Mouse (Mus musculus) thymus, adult 2 months (tissue): Measurements from ENCODE around the gene Haus5. TPM values are rescaled to one million over a fixed set of nuclear protein-coding genes. Genes with fewer than 3 reads are reported as not detected.

ENCODE experiments used
- DNase-seq: peaks from one replicate; pipeline ENCODE4 v3.0.0; 2021
- H3K27ac ChIP-seq: fragments of 200-500 bp; 2 replicates; pipeline ENCODE4 v1.5.1; 2012; ENCODE audit warnings: low read length, control low read depth; ENCODE audit not compliant: control insufficient read depth, insufficient read depth
- H3K27me3 ChIP-seq: fragments of 200-500 bp; 2 replicates; pipeline ENCODE4 v1.6.1; 2012; ENCODE audit warnings: mild to moderate bottlenecking, low read length, moderate library complexity, mixed read lengths; ENCODE audit not compliant: control insufficient read depth, insufficient read depth
- H3K36me3 ChIP-seq: fragments of 200-500 bp; 2 replicates; pipeline ENCODE4 v1.6.1; 2012; ENCODE audit warnings: mild to moderate bottlenecking, low read length, moderate library complexity; ENCODE audit not compliant: control insufficient read depth, insufficient read depth
- H3K4me1 ChIP-seq: fragments of 200-500 bp; replicated peaks from 2 replicates; pipeline ENCODE4 v1.6.1; 2012; ENCODE audit warnings: low read length; ENCODE audit not compliant: control insufficient read depth, insufficient read depth
- H3K4me3 ChIP-seq: fragments of 200-500 bp; 2 replicates; pipeline ENCODE4 v1.5.1; 2012; ENCODE audit warnings: mild to moderate bottlenecking, low read length, control low read depth, moderate library complexity; ENCODE audit not compliant: control insufficient read depth, insufficient read depth
- CTCF ChIP-seq: fragments of 200-500 bp; IDR thresholded peaks from 2 replicates; pipeline ENCODE4 v1.5.1; 2012; ENCODE audit warnings: mild to moderate bottlenecking, control low read depth, low read length, moderate library complexity, borderline replicate concordance; ENCODE audit not compliant: control insufficient read depth, poor library complexity, insufficient read depth; ENCODE audit errors: extremely low read depth
- POLR2A ChIP-seq: fragments of 200-500 bp; IDR thresholded peaks from 2 replicates; pipeline ENCODE4 v1.6.1; 2012; ENCODE audit warnings: mild to moderate bottlenecking, low read length, control low read depth, moderate library complexity; ENCODE audit not compliant: control insufficient read depth, poor library complexity, insufficient read depth; ENCODE audit errors: extremely low read depth
- WGBS: fragments of 180-500 bp; shearing (Covaris S2); methylation state at CpG from one replicate; pipeline ENCODE4 v1.1.7; 2018; 5-methylcytosine and 5-hydroxymethylcytosine counted together
- polyA plus RNA-seq: library from polyadenylated mRNA; depleted of rRNA; stranded (reverse); fragments of >200 nt; gene quantifications from 2 replicates; pipeline ENCODE4 v1.2.3, GENCODE M21; 2012

Gene Haus5
- polyA plus RNA-seq, 1 experiment = 41.2 TPM

GRCm38 (mm10) chr7:30614454-30614853 is 50.3 kb downstream of the Haus5 start:
- WGBS = 58% methylated on average over 2 of the region's 2 CpGs
- TF ChIP-seq CTCF = no peak
- TF ChIP-seq POLR2A = no peak
- no peaks in the 10 kb centered on the region for H3K27me3 ChIP-seq
- H3K4me1 ChIP-seq = no peaks in the 10 kb centered on the region
- no peak for DNase-seq
- no peak overlapping the region for H3K27ac ChIP-seq
- H3K4me3 ChIP-seq = no peak overlapping the region
- peaks cover 15% of the 10 kb centered on the region for H3K36me3 ChIP-seq

GRCm38 (mm10) chr7:30613529-30614112 is 51.2 kb downstream of the Haus5 start:
- DNase-seq = peak; percentile 60
- Histone ChIP-seq H3K36me3 (peaks cover 8% of the 10 kb centered on the region), H3K27ac (no peak overlapping the region), H3K4me3 (no peak overlapping the region), H3K27me3 (no peaks in the 10 kb centered on the region), H3K4me1 (no peaks in the 10 kb centered on the region)
- 21% methylated on average over 14 of the region's 14 CpGs for WGBS
- TF ChIP-seq POLR2A (no peak), CTCF (peak; percentile 72; the same call in 1 of the 2 replicates)

GRCm38 (mm10) chr7:30612654-30613402 is 52.0 kb downstream of the Haus5 start, which contains the start of gene Upk1a:
Gene Upk1a, minus strand, starts transcription at chr7:30612847.
- 69% methylated on average over 8 of the region's 8 CpGs for WGBS
- no peak within 1 kb of the TSS for H3K4me3 ChIP-seq
- DNase-seq = no peak
- no peak within 1 kb of the TSS for H3K27ac ChIP-seq
- TF ChIP-seq CTCF = no peak
- TF ChIP-seq POLR2A = no peak
- no peaks in the 10 kb centered on the region for H3K27me3 ChIP-seq
- H3K36me3 ChIP-seq = peaks cover 8% of the 10 kb centered on the region
- H3K4me1 ChIP-seq = 0 out of 2 replicates have a peak, but pooled peaks cover 5% of the 10 kb centered on the region

GRCm38 (mm10) chr7:30610043-30610442 is 54.8 kb downstream of the Haus5 start:
- TF ChIP-seq CTCF (no peak), POLR2A (no peak)
- Histone ChIP-seq H3K4me3 (no peak overlapping the region), H3K4me1 (0 out of 2 replicates have a peak, but pooled peaks cover 5% of the 10 kb centered on the region), H3K36me3 (no peaks in the 10 kb centered on the region), H3K27me3 (no peaks in the 10 kb centered on the region), H3K27ac (no peak overlapping the region)
- DNase-seq = no peak
- WGBS = 71% methylated on average over 7 of the region's 7 CpGs

- no peak for DNase-seq
- no peak overlapping the region for H3K4me3 ChIP-seq
- TF ChIP-seq CTCF (no peak), POLR2A (no peak)
- no peaks in the 10 kb centered on the region for H3K27me3 ChIP-seq
- 0 out of 2 replicates have a peak, but pooled peaks cover 5% of the 10 kb centered on the region for H3K4me1 ChIP-seq
- WGBS = 67% methylated on average over 16 of the region's 16 CpGs
- H3K27ac ChIP-seq = no peak overlapping the region
- no peaks in the 10 kb centered on the region for H3K36me3 ChIP-seq
Observed at GRCm38 (mm10) chr7:30608476-30608875, 56.3 kb downstream of the Haus5 start.

GRCm38 (mm10) chr7:30607706-30608309 is 57.0 kb downstream of the Haus5 start:
- H3K36me3 ChIP-seq = no peaks in the 10 kb centered on the region
- H3K27ac ChIP-seq = no peak overlapping the region
- TF ChIP-seq CTCF = 0 out of 2 replicates have a peak, but pooled peaks have one; percentile 56
- no peak for TF ChIP-seq POLR2A
- 0 out of 2 replicates have a peak, but pooled peaks cover 5% of the 10 kb centered on the region for H3K4me1 ChIP-seq
- 22% methylated on average over 8 of the region's 8 CpGs for WGBS
- no peaks in the 10 kb centered on the region for H3K27me3 ChIP-seq
- DNase-seq = peak; percentile 67
- H3K4me3 ChIP-seq = no peak overlapping the region

GRCm38 (mm10) chr7:30604944-30605343 is 59.9 kb downstream of the Haus5 start:
- WGBS = 87% methylated on average over 8 of the region's 8 CpGs
- Histone ChIP-seq H3K4me1 (0 out of 2 replicates have a peak, but pooled peaks cover 5% of the 10 kb centered on the region), H3K27ac (no peak overlapping the region), H3K4me3 (no peak overlapping the region), H3K36me3 (no peaks in the 10 kb centered on the region), H3K27me3 (no peaks in the 10 kb centered on the region)
- TF ChIP-seq POLR2A = no peak
- TF ChIP-seq CTCF = no peak
- no peak for DNase-seq
